Mouse (Mus musculus): ENCODE measurements at regions not wholly inside any gene's neighbourhood (a gene's known extent, or its start where the extent isn't known, plus 50 kb on each side); places are given as distances from the start of the nearest gene placed in this dataset.

DNA sequence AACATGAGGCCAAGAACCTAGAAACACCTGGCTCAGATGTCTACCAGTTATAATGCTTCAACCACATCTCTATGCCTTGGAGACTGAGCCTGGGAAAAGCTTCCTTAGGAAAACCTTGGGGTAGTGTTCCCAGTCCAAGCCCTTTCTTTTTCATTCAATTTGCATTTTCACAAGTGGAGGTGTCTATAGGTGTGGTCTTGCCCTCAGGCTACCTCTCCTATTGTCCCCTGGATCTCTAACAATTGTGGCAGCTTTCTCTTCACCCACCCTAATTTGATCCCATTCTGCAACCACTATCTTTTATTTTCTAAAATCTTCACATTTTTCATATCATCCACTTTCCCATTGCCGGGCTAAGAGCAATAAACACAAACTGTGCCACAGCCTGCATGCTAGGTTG is 251.0 kb upstream of the Rbms1 start:
- no peak for DNase-seq

DNA sequence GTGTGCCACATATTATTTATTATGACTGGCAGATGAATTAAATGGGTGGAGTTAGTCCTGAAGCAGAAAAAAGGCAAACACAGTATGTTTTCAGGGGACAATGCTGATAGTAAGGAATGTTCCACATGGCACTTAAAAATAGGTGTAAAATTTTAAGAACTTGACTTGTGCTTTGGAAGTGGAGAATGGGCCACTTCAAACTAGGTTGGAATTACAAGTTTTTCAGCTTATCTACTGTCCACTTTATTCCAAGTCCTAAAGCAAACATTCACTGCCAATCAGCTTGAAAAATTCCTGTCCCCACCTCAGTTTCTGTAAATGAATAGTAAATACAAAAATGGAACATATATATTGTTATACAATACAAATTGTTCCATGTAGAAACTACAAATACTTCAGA is 238.4 kb upstream of the Rbms1 start:
- no peak for DNase-seq

DNA sequence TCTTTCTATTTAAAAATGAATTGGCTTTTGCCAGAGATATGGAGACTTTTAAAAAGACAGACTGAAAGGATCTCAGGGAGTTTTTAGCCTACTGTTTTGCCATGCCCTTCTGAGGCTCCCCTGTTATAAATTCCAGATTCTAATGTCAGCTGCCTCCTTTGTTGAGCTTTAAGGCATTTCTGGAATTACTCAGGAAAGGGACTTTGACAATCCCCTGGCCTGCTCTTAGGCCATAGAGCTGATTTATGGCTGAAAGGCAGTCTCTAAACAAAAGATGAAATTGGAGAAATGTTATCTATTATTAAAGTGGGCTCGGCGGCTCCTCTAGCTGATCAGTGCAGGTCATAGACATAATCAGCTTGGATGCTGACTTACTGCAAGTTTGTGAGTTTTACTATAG is 231.0 kb upstream of the Rbms1 start:
- no peak for DNase-seq

DNA sequence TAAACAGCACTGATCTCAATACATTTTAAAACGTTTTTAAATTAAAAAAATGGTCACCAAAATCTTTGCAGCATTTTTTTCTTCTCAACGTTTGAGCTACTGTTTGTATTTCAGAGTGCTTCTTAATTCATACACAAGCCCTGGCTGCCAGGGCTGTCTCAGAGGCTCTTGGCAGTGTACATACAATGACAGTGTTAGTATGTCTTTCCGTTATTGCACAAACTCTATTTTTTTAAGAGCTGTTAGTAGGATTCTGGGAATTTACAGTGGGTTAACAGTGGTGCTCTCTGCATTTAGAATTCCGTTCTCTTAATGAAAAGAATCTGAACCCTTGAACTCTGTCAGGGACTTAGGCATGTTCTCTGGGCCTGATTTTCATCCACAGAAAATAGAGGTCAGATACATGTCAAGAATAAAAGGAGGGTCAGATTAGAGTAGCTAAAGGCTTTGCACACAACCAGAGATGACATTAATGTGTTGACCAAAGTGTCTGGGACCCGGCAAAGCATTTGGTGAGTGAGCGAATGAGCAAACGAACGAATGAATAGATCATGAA is 219.5 kb upstream of the Rbms1 start:
- no peak for DNase-seq

DNA sequence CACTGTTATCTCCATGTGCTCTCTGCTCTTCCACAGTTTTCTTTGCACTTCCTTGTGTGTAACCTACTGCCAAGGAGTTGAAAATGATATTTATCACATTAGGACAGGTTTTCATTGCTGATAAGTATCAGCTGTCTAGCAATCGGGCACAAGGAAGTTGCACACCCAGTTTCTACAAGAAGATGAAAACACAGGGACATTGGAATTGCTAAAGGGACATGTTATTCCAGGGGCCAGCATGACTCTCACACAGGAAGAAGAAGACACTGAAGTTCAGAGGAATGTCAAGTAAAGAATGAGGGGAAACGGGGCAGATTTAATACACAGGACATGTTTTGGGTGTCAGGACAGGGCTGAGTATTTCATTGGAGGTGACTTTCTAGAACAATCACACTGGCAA is 214.8 kb upstream of the Rbms1 start:
- no peak for DNase-seq

DNA sequence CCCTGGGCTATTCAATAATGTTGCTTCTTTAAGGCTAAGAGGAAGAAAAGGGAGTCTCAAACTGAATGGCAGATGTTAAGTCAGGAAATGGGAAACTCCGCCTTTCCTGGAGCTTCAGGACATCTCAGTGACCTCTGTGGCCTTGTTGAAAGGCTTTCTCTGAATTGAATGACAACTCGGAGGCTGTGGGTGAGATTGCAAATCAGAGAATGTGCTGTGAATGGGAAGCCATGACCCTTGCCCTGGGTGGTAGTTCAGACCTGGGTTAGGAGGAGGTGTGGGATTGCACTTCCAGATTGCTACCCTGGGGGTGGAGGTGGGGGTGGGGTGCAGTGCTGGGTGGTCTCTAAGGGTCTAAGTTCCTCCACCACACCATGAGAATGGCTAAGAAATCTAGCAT is 213.8 kb upstream of the Rbms1 start:
- no peak for DNase-seq

DNA sequence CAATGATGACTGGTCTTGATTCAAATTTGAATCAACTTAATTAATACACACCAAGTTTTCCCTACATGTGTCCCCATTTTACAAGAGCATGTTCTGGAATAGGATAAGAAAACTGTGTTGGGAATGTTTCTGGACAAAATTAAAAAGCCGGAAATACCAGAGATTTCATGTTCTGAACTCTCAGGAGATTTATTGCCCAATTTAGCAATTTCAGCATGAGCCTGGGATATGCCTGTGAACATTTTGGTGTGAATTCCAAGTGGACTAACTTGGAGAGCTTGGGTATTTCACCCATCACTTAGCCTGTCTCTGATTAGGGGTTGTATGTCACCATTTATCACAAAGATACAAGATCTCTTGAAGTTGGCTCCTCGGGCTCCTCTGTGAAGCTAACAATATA is 210.6 kb upstream of the Rbms1 start:
- DNase-seq: no peak

DNA sequence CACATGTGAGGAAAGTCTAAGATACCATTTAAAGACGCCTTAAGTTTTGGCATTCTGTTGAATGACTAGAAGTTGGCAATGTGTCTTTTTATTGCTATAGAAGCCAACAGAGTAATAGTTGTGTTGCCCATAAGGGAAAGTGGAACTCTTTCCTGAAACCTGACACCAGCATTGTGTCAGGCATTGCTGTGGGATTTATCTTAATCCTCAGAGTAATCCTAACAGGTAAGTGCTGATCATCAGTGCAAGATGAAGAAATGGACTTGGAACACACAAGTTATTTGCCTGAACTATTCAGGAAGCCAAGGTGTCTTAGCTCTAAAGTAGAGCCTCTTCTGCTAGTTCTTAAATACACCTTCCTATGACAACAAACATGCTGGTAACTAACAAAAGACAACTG is 198.3 kb upstream of the Rbms1 start:
- no peak for DNase-seq

DNA sequence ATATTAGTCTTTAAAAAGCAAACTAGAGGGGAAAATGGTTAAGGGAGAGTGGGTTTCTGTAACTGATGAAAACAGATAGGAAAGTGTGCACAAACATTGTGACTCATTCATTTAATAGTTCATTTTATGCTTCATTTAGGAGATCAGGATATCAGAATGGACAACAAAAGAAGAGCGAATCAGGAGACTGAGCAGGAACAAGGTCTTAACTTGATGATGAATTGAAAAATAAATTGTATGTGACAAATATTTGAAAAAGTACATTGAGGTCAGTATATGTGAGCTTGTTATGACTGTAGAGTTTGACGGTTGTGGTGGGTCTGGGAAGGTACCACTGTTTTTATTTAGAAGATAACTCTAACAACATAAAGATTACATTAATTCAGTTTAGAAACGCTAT is 196.8 kb upstream of the Rbms1 start:
- no peak for DNase-seq

DNA sequence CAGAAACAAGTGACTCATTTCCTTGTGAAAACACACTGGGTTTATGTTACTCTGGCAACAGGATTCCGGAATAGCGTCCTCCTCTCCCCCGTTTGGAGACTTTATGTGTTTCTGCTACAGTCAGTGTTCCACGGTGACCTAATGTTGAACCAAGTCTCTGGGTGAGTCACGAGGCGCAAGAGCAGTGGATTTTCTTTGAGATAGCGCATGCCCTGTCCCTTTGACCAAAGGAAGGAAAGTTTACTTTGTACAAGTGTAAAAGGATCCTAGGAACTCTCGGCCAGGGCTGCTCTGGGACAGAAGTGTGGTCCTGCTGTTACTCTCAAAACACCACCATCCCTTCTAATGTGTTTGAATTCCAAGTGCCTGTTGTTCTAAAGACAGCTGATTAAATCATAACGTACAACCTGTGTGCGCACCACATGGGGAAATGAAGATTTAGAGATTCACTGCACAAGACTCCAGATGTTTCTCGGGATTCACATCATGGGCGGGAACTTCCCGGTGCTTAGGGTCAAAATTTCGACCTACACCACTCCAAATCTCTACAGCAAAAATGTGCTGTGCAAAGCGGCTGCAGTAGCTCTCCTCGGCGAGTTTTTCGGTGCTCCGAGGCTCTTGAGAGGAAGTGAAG is 176.1 kb upstream of the Rbms1 start:
- no peak for DNase-seq

DNA sequence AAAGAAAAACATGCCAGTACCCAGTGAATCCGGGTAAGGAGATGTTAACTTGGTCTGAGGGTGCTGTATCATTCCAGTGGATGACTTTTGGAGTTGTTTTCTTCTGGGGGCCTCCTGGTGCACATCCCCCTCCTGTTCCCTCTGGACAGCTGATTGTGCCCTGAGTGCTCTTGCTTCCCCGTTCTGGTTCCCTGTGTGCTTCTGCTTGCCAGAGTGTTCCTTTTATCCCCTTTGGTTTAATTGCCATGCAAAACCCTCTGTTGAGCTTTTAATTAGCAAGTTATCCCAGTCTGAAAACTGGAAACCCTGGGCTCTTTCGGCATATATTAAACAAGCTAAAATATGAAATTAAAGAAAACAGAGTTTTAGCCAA is 175.6 kb upstream of the Rbms1 start:
- DNase-seq: no peak

DNA sequence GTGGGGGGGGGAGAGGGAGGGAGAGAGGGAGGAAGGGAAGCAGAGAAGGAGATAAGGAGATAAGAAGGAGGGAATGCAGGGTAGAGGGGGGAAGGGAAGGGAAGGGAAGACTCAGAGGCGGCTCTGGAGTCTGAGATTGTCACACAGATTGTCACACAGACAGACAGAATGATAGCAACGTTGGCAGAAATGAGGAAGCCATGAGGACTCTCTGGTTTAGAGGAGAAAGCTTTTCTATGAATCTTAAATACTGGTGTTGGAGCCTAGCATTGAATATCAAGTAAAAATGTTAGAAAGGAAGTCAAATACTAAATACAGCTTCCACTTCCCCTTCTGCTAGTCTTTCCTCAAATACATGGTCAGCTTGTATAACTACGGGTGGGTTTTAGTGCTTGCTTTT is 174.4 kb upstream of the Rbms1 start:
- DNase-seq: no peak

DNA sequence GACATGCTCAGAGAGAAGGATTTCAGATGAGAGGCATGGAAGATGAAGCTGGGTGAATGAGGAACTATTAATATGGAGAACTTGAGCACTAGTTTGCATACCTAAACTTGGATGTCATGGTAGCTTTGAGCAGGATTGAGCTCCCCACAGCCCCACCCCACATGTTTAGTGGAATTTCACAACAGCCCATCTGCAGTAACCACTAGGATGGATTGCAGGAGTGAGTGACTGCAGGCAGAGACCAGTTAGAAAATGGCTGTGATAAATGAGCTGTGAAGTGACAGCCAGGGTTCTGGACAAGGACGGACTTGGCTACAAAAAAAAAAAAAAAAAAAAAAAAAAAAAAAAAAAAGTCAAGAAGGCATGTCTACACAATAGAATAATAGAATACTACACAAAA is 173.9 kb upstream of the Rbms1 start:
- DNase-seq: no peak

DNA sequence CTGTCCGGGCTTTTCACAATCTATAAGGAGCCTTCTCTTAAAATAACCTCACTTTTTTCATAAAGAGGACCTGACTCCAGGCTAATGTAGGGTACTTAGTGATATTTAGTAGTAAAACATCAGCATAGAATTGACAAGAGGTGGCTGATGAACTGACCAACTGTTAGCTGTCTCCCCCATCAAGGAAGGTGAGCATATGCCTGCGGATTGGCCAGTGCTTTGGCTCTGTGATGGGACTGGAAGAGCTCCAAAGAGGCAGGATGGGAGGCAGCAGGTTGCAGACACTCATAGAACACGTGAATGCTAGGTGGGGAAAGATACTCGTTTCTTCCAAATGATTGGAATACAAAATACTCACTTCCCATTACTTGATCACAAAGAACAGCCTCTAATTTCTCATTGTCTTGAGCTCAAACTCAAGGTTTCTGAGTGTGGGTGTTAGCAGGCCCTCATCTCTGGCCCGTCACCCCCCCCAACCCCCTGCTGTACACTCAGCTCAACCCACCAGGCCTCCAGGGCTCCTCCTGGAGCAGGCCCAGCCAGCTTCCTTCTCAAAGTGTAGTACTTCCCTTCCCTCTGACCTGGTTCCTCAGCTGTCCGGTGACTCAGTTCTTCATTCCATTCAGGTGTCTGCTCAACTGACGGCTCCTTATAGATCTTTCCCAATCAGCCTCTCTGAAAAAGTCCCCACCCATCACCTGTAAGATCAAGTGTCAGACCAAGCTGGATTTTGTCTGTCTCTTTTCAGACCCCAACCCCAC is 160.2 kb upstream of the Rbms1 start:
- DNase-seq: no peak

DNA sequence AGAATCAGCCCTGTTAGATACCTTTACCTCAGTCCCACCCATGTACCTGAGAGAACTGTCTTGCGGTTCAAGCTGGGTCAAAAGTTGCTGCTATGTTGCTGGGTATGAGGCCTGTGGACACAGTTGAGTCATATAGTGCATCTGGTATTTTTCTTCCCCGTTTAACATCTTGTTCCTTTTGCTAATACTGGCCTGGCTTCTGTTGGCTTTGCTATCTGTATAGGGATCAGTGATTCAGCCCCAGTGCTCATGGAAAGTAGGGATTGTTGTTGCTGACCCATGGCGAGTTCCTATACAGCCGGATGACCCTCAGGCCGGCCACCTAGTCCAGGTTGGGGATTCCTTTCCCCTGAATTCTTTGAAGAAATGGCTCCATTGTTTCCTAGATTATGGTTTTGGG is 158.3 kb upstream of the Rbms1 start:
- DNase-seq: no peak

DNA sequence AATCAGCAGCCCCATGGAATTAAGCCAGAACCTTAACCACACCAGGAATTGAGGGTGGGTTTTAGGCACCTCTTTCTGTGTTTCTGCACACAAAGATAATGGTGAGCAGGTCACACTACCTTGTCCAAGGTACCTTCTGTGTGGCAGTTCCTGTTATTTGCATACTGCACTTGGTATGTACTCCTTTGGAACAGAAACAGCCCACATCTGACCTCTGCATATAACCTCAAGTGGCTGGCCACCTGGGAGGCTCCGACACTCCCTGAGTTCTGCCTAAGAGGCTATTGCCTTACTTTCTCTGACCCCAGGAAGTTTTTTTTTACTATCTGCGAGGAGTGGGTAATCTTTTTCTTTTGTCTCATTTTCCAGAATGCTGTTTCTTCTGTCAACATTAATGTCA is 151.6 kb upstream of the Rbms1 start:
- no peak for DNase-seq

DNA sequence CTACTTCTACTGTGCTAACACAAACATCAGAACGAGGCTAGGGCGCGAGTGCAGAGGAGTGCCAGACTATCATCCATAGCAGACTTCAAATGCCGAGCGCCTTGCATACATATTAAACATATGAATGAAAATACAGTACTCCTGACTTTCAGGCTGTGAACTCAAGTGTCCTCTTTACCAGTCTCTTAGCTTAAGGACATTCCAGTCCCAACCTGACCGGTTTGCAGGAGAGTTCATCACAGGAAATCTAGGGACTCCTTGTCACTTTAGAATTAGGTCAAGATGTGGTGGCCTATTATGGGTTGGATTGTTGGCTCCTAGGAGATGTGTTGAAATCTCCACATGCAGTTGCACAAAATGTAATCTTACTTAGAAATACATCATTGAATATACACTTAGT is 150.9 kb upstream of the Rbms1 start:
- no peak for DNase-seq

DNA sequence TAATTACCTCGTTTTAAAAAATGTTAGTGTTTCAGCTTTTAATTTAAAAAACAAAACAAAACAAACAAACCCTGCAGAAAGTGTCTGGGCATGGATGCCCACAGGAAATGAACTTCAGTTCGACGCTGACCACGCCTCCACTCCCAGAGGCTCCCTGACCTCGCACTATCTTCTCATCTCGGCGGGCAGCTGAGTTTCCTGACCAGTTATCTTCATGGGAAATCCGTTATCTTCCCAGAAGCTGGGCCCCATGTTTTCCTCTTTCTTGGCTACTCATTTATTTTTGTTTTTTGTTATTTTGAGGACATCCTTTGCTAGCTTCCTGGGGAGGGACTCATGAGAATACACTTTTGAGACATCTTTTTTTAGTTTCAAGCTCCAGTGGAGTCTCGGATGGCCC is 147.6 kb upstream of the Rbms1 start:
- DNase-seq: no peak

DNA sequence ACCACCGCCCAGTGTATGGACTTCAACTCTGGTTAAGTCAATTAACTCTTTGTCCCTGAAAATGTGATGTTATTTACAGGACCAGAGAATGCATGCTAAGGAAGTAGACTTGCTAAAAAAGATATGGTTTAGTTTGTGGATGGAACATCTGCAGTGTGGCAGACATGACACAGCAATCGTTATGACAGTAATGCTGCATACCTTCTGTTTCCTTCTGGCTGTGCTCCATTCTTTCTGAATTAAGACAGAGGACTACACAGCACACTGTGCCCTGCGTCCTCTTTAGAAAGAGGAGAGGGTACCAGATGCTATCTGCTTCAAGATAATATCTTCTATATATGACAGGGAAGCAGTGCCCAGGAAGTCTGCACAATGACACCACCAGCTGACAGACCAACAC is 146.6 kb upstream of the Rbms1 start:
- DNase-seq: no peak

DNA sequence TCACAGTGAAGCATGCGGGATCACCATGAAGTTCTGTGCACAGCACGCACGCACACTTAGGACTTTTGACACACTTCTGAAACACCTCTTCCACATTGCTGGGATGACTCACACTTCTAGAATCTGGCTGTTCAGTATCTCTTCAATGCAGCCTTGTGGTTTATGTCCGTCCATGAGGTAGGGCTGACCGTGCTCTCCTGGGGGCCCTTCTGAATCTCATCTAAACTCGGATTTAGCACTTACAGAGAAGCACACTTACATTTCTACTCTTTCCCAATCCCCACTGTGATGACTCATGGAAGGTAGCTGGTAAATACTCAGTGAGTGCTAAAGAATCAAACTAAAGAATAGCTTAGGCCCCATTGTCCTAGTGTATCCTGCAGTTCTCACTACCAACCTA is 142.2 kb upstream of the Rbms1 start:
- DNase-seq: no peak

DNA sequence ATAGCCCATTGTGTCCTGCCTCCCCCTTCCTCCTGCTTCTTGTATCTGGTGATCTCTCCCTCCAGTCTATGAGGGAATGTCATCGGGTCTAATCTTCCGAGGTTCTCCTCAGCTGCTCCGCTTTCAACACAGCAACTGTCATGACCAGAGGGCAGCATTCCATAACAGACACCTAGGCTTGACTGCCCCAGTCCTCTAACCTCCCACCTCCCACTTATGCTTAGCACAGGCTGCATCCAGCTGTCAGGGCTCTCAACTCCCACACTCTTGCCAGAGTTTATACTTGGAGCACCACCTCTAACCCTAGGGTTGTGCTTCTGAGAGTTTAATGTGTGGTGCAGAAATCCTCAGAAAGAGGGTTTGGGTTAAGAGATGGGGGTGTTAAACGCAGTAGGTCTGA is 137.9 kb upstream of the Rbms1 start:
- DNase-seq: no peak

DNA sequence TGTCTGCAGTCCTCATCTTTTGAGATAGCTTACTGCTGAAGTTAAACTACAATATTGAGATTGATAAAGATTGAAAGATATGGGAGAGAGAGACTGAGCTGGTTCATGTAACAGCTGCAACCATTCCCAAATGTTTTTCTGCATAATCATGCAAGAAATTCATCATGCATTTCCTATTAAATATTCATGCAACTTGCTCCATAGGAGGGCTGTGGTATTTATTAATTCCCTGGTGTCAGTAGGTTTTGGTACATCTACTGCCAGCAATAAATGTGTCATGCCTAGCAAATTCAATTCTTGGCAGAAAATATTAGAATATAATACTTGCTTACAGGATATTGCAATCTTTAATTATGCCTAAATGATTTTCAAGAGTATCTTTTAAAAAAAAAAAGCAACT is 125.5 kb upstream of the Rbms1 start:
- no peak for DNase-seq

DNA sequence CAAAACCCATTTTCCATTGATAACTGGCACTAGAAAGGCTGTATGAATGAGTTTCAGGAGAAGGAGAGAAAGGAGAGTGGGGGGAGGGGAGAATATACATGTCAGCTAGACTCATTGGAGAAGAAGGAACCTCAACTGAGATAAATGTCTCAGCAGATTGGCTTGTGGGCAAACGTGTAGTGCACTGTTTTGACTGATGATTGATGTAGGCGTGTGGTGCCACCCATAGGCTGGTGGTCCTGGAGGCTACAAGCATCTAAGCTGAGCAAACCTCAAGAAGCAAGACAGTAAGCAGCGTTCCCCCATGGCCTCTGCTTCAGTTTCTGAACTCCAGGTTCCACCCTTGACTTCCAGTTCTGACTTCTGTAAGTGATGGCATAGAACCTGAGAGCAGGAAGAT is 121.8 kb upstream of the Rbms1 start:
- no peak for DNase-seq

DNA sequence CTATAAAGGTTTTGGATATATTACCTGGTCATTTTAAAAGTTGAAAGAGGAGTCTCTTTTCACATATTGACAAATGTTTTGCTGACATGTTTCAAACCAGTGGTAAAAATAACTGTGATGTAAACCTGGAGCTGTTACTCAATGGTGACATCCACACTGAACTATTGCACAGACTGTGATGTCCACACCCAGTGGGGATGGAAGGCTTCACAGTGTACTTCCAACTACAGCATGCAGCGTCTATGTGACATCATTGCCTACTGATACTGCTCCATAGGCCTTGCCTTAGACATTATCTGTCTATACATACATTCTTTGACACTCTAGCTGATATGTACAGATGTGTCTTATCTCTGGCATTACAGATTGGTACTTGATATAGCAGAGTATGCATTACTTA is 120.1 kb upstream of the Rbms1 start:
- DNase-seq: no peak

DNA sequence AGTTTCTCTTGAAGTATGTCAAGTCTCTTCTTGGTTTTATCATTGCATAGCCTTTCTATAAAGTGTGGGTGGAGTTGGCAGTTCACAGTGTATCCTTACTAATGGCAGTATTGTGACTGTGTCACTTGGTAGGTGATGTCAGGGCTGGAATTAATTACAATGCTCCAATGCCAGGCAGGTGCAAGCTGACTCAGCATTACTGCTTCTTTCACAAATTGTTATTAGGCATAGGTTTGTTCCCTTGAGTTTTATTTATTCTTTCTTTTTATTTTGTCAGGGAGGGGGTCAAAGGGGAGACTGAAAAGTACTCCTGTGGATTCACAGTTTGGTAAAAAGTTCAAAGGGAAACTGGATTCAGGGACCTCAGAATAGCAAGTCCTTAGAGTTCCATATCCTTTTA is 119.6 kb upstream of the Rbms1 start:
- DNase-seq: no peak

All from thymus, postnatal 4 days (tissue).